Mouse (Mus musculus) MEL (cell line): ENCODE data around the gene Trap1. TPM values are rescaled to one million over a fixed set of nuclear protein-coding genes. Genes with fewer than 3 reads are reported as not detected.

Experiments used
- DNase-seq: peaks from one replicate; pipeline ENCODE4 v3.0.0; 2011; ENCODE audit warnings: low read depth, low spot score
- H3K27ac ChIP-seq: 2 replicates; pipeline ENCODE4 v1.5.1; 2012; ENCODE audit warnings: low read depth, mild to moderate bottlenecking, control low read depth, low read length, moderate library complexity; ENCODE audit not compliant: control insufficient read depth
- H3K27me3 ChIP-seq, 2 experiments: fragments of 150-350 bp in 1 of 2; sonication (generic) in 1 of 2; 2 replicates each; pipeline ENCODE4 v1.6.1; 2012; ENCODE audit warnings: low read length in 2 of 2, mild to moderate bottlenecking in 2 of 2, improper control_type of control experiment in 1 of 2, moderate library complexity in 1 of 2; ENCODE audit not compliant: insufficient read depth in 2 of 2, control insufficient read depth in 1 of 2
- H3K36me3 ChIP-seq, 2 experiments: 2 replicates each; pipeline ENCODE4 v1.6.1; 2012 to 2014; ENCODE audit warnings: low read length in 2 of 2, improper control_type of control experiment in 1 of 2, inconsistent platforms in 1 of 2, mild to moderate bottlenecking in 1 of 2; ENCODE audit not compliant: insufficient read depth in 2 of 2, control insufficient read depth in 1 of 2
- H3K4me1 ChIP-seq, 2 experiments: fragments of 150-350 bp in 1 of 2; sonication (generic) in 1 of 2; 2 replicates each; pipeline ENCODE4 v1.6.1; 2012; ENCODE audit warnings: low read length in 2 of 2, improper control_type of control experiment in 1 of 2, mild to moderate bottlenecking in 1 of 2; ENCODE audit not compliant: insufficient read depth in 2 of 2, control insufficient read depth in 1 of 2
- H3K4me3 ChIP-seq, 2 experiments: fragments of 150-350 bp in 1 of 2; sonication (generic) in 1 of 2; 2 replicates each; pipeline ENCODE4 v1.5.1; 2012; ENCODE audit warnings: low read depth in 2 of 2, low read length in 2 of 2, mild to moderate bottlenecking in 2 of 2, moderate library complexity in 2 of 2, control low read depth in 1 of 2, improper control_type of control experiment in 1 of 2; ENCODE audit not compliant: control insufficient read depth in 1 of 2, insufficient read depth in 1 of 2
- H3K79me2 ChIP-seq: 2 replicates; pipeline ENCODE4 v1.6.1; 2012; ENCODE audit warnings: mild to moderate bottlenecking, low read length, moderate library complexity; ENCODE audit not compliant: control insufficient read depth, poor library complexity, insufficient read depth
- H3K9ac ChIP-seq: 2 replicates; pipeline ENCODE4 v1.6.1; 2012; ENCODE audit warnings: low read depth, mild to moderate bottlenecking, control low read depth, low read length, moderate library complexity; ENCODE audit not compliant: control insufficient read depth, poor library complexity, severe bottlenecking
- H3K9me3 ChIP-seq: fragments of 150-350 bp; sonication (generic); replicated peaks from 2 replicates; pipeline ENCODE4 v1.6.1; 2012; ENCODE audit warnings: mild to moderate bottlenecking, low read length, improper control_type of control experiment, moderate library complexity; ENCODE audit not compliant: insufficient read depth
- CHD2 ChIP-seq: IDR thresholded peaks from 2 replicates; pipeline ENCODE4 v1.6.1; 2011; ENCODE audit warnings: low read length, improper control_type of control experiment
- CTCF ChIP-seq, 3 experiments: IDR thresholded peaks in 2 of 3; conservative IDR thresholded peaks in 1 of 3; 2 replicates each; pipeline ENCODE4 v1.5.1; 2011 to 2012; ENCODE audit warnings: low read length in 3 of 3, low read depth in 2 of 3, mild to moderate bottlenecking in 2 of 3, improper control_type of control experiment in 1 of 3, inconsistent platforms in 1 of 3, mixed read lengths in 1 of 3, moderate library complexity in 1 of 3; ENCODE audit not compliant: control insufficient read depth in 1 of 3, insufficient read depth in 1 of 3, poor library complexity in 1 of 3, severe bottlenecking in 1 of 3
- E2F4 ChIP-seq: IDR thresholded peaks from 2 replicates; pipeline ENCODE4 v1.6.1; 2011; ENCODE audit warnings: low read depth, low read length, improper control_type of control experiment, borderline replicate concordance
- ELF1 ChIP-seq: IDR thresholded peaks from 2 replicates; pipeline ENCODE4 v1.6.1; 2014; ENCODE audit warnings: low read depth, mild to moderate bottlenecking, inconsistent platforms, low read length, improper control_type of control experiment, moderate library complexity
- EP300 ChIP-seq, 2 experiments: IDR thresholded peaks; 2 replicates each; pipeline ENCODE4 v1.6.1; 2011; ENCODE audit warnings: improper control_type of control experiment in 2 of 2, low read length in 2 of 2, low read depth in 1 of 2, mild to moderate bottlenecking in 1 of 2
- GATA1 ChIP-seq: IDR thresholded peaks from 2 replicates; pipeline ENCODE4 v1.6.1; 2011; ENCODE audit warnings: low read depth, low read length, improper control_type of control experiment
- HCFC1 ChIP-seq: IDR thresholded peaks from 2 replicates; pipeline ENCODE4 v1.6.1; 2012; ENCODE audit warnings: low read depth, mild to moderate bottlenecking, inconsistent platforms, low read length, improper control_type of control experiment, moderate library complexity
- JUND ChIP-seq: IDR thresholded peaks from 2 replicates; pipeline ENCODE4 v1.6.1; 2011; ENCODE audit warnings: low read depth, mild to moderate bottlenecking, improper control_type of control experiment, low read length
- KAT2A ChIP-seq: conservative IDR thresholded peaks from 2 replicates; pipeline ENCODE4 v1.6.1; 2012; ENCODE audit warnings: low read depth, low read length, improper control_type of control experiment, inconsistent platforms
- MAFK ChIP-seq: IDR thresholded peaks from 2 replicates; pipeline ENCODE4 v1.6.1; 2011; ENCODE audit warnings: low read depth, mild to moderate bottlenecking, low read length, improper control_type of control experiment, borderline replicate concordance
- MAX ChIP-seq: IDR thresholded peaks from 2 replicates; pipeline ENCODE4 v1.6.1; 2011; ENCODE audit warnings: low read length, improper control_type of control experiment
- MEF2A ChIP-seq: IDR thresholded peaks from 2 replicates; pipeline ENCODE4 v1.6.1; 2014; ENCODE audit warnings: low read depth, mild to moderate bottlenecking, inconsistent platforms, low read length, improper control_type of control experiment; ENCODE audit not compliant: poor library complexity, insufficient replicate concordance, severe bottlenecking; ENCODE audit errors: extremely low read depth
- MXI1 ChIP-seq: IDR thresholded peaks from 2 replicates; pipeline ENCODE4 v1.6.1; 2011; ENCODE audit warnings: mild to moderate bottlenecking, low read depth, low read length, improper control_type of control experiment
- MYB ChIP-seq: IDR thresholded peaks from 2 replicates; pipeline ENCODE4 v1.6.1; 2011; ENCODE audit warnings: mild to moderate bottlenecking, low read depth, low read length, improper control_type of control experiment
- MYC ChIP-seq: IDR thresholded peaks from 2 replicates; pipeline ENCODE4 v1.6.1; 2011; ENCODE audit warnings: low read depth, mild to moderate bottlenecking, low read length, improper control_type of control experiment, moderate library complexity
- NELFE ChIP-seq: IDR thresholded peaks from 2 replicates; pipeline ENCODE4 v1.6.1; 2011; ENCODE audit warnings: low read depth, low read length, improper control_type of control experiment
- POLR2AphosphoS5 ChIP-seq: IDR thresholded peaks from 2 replicates; pipeline ENCODE4 v1.6.1; 2012; ENCODE audit warnings: low read depth, borderline replicate concordance, mild to moderate bottlenecking, inconsistent platforms, low read length, moderate library complexity, mixed read lengths
- SIN3A ChIP-seq: IDR thresholded peaks from 2 replicates; pipeline ENCODE4 v1.6.1; 2012; ENCODE audit warnings: low read length, improper control_type of control experiment, inconsistent platforms
- SMC3 ChIP-seq: IDR thresholded peaks from 2 replicates; pipeline ENCODE4 v1.6.1; 2011; ENCODE audit warnings: low read depth, low read length, improper control_type of control experiment
- TAL1 ChIP-seq: IDR thresholded peaks from 2 replicates; pipeline ENCODE4 v1.6.1; 2012; ENCODE audit warnings: mild to moderate bottlenecking, inconsistent platforms, low read length, moderate library complexity, mixed read lengths
- TCF12 ChIP-seq: IDR thresholded peaks from 2 replicates; pipeline ENCODE4 v1.6.1; 2014; ENCODE audit warnings: low read depth, mild to moderate bottlenecking, inconsistent platforms, low read length, improper control_type of control experiment, moderate library complexity
- UBTF ChIP-seq: IDR thresholded peaks from 2 replicates; pipeline ENCODE4 v1.6.1; 2012; ENCODE audit warnings: low read depth, mild to moderate bottlenecking, inconsistent platforms, low read length, improper control_type of control experiment, moderate library complexity, borderline replicate concordance; ENCODE audit not compliant: insufficient read depth
- USF1 ChIP-seq: IDR thresholded peaks from 2 replicates; pipeline ENCODE4 v1.6.1; 2014; ENCODE audit warnings: low read depth, mild to moderate bottlenecking, inconsistent platforms, low read length, improper control_type of control experiment, moderate library complexity
- USF2 ChIP-seq, 2 experiments: IDR thresholded peaks; 2 replicates each; pipeline ENCODE4 v1.6.1; 2011 to 2012; ENCODE audit warnings: improper control_type of control experiment in 2 of 2, low read length in 2 of 2, borderline replicate concordance in 1 of 2, inconsistent platforms in 1 of 2, low read depth in 1 of 2, mild to moderate bottlenecking in 1 of 2; ENCODE audit not compliant: insufficient read depth in 1 of 2
- ZC3H11A ChIP-seq: IDR thresholded peaks from 2 replicates; pipeline ENCODE4 v1.6.1; 2012; ENCODE audit warnings: low read depth, mild to moderate bottlenecking, inconsistent platforms, low read length, improper control_type of control experiment
- ZKSCAN1 ChIP-seq: IDR thresholded peaks from 2 replicates; pipeline ENCODE4 v1.6.1; 2012; ENCODE audit warnings: low read depth, mild to moderate bottlenecking, inconsistent platforms, low read length, improper control_type of control experiment, moderate library complexity
- ZNF384 ChIP-seq: IDR thresholded peaks from 2 replicates; pipeline ENCODE4 v1.6.1; 2012; ENCODE audit warnings: low read depth, mild to moderate bottlenecking, inconsistent platforms, low read length, improper control_type of control experiment
- polyA plus RNA-seq, 2 experiments: library from polyadenylated mRNA; stranded (reverse) in 1 of 2; unstranded in 1 of 2; fragments of >175 nt in 1 of 2; fragments of >200 nt in 1 of 2; gene quantifications; 2 replicates each; pipeline versions ENCODE4 v1.2.1 to v1.2.4; 2012; ENCODE audit warnings: low replicate concordance in 2 of 2, low read depth in 1 of 2; ENCODE audit not compliant: insufficient read length in 2 of 2, insufficient read depth in 1 of 2, missing spikeins in 1 of 2
- total RNA-seq: library from RNA; depleted of rRNA; stranded (reverse); fragments of 300-350 nt; gene quantifications from 2 replicates; pipeline ENCODE4 v1.2.3, GENCODE M21; 2012

Gene Trap1
- total and polyA plus RNA-seq, 3 experiments: 120 to 299 (median 214) TPM

DNA sequence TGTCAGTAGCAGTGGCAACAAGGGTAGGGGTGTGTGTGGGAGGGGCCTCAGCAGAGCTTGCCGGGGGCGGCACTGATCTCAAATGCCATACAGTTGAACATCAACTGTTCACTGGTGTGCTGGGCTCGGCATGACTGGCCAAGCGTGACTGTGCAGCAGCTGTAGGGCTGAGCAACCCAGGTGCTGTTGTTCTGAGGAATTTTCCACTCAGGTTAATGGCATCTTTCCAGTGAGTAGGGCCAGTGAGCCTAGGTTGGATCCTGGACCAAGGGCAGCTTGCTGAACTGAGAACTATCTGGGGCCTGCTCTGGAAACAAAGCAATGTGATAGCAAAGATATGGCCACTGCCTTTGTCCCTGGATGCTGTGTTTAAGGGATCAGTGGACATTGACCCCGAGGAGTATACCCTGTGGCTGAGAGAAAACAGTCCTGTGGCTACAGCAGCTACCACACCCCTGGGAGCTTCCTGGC is 48.2 kb downstream of the Trap1 start:
- H3K36me3 ChIP-seq: peaks cover 0 to 26% of the 10 kb centered on the region in 2 experiments; a peak in 2 of 4 replicates
- H3K4me3 ChIP-seq: no peak overlapping the region
- no peaks in the 10 kb centered on the region for H3K27me3 ChIP-seq
- H3K27ac ChIP-seq: no peak overlapping the region
- no peak overlapping the region for H3K9ac ChIP-seq
- no peaks in the 10 kb centered on the region for H3K79me2 ChIP-seq
- no peak for DNase-seq
- H3K4me1 ChIP-seq: peaks cover 12 to 31% of the 10 kb centered on the region in 2 experiments
- TF ChIP-seq ZC3H11A (no peak), MYB (no peak), CHD2 (no peak), HCFC1 (no peak), USF2 (IDR thresholded peaks at IDR 0.05; ENCODE audit: borderline replicate concordance in 1 of 2, insufficient read depth in 1 of 2, low read depth in 1 of 2, low read length in 2 of 2) (no peak), EP300 (IDR thresholded peaks at IDR 0.05; ENCODE audit: low read depth in 1 of 2, low read length in 2 of 2) (no peak), POLR2AphosphoS5 (no peak), MAFK (no peak), TAL1 (no peak), NELFE (no peak), CTCF (IDR thresholded peaks at IDR 0.05 in 2 of 3, conservative IDR thresholded peaks at IDR 0.05 in 1 of 3; ENCODE audit: control insufficient read depth in 1 of 3, insufficient read depth in 1 of 3, low read depth in 2 of 3, low read length in 3 of 3, poor library complexity in 1 of 3, severe bottlenecking in 1 of 3) (no peak), JUND (no peak), ZNF384 (no peak), SIN3A (no peak), USF1 (no peak), MEF2A (no peak)
- no peaks in the 10 kb centered on the region for H3K9me3 ChIP-seq

GRCm38 (mm10) chr16:4027211-4027610 is 50.4 kb downstream of the Trap1 start:
- Histone ChIP-seq H3K36me3 (peaks cover 0 to 9% of the 10 kb centered on the region in 2 experiments; a peak in 1 of 4 replicates), H3K27ac (no peak overlapping the region), H3K4me3 (no peak overlapping the region), H3K4me1 (peaks cover 3 to 12% of the 10 kb centered on the region in 2 experiments; a peak in 3 of 4 replicates), H3K9me3 (no peaks in the 10 kb centered on the region), H3K9ac (no peak overlapping the region)
- DNase-seq: no peak
- no peak for TF ChIP-seq CTCF (IDR thresholded peaks at IDR 0.05 in 2 of 3, conservative IDR thresholded peaks at IDR 0.05 in 1 of 3; ENCODE audit: control insufficient read depth in 1 of 3, insufficient read depth in 1 of 3, low read depth in 2 of 3, low read length in 3 of 3, poor library complexity in 1 of 3, severe bottlenecking in 1 of 3)
- no peak for TF ChIP-seq SMC3
- TF ChIP-seq MYC: no peak
- no peak for TF ChIP-seq E2F4
- TF ChIP-seq KAT2A: no peak
- TF ChIP-seq HCFC1: no peak
- no peak for TF ChIP-seq MAX
- TF ChIP-seq TCF12: no peak
- TF ChIP-seq CHD2: no peak
- TF ChIP-seq MXI1: no peak
- no peak for TF ChIP-seq USF1
- TF ChIP-seq ELF1: no peak
- TF ChIP-seq UBTF: no peak
- no peak for TF ChIP-seq POLR2AphosphoS5
- TF ChIP-seq MYB: no peak
- TF ChIP-seq GATA1: no peak
- no peak for TF ChIP-seq ZKSCAN1
- TF ChIP-seq, all 39 proteins: peak for 0
- Histone ChIP-seq H3K79me2 (no peaks in the 10 kb centered on the region), H3K27me3 (no peaks in the 10 kb centered on the region)
